Comparison of ENCODE assay signal across 28 mouse cellular contexts in genomic region chr2:50398576-50398975, GRCm38 (mm10).
DNase-seq lines count a peak whose midpoint lies in the region; ATAC-seq and TF ChIP-seq lines count a peak whose summit lies in the region.
"Had no signal": no experiment of that assay in that cellular context is flagged by ENCODE, and none has a peak within 500 bp of the region (broad histone marks: within the 10 kb centered on the region; RNA-seq: fewer than 3 reads in every experiment).

No protein-coding gene starts in this region.

- TF ChIP-seq EP300 in stomach, postnatal 0 days (optimal IDR thresholded peaks at IDR 0.05) = no peak

- H3K27me3 ChIP-seq in limb, embryonic 14.5 days (ENCODE audit: control insufficient read depth, insufficient read depth, low read length) = no peaks in the 10 kb centered on the region
- H3K27me3 ChIP-seq in limb, embryonic 10.5 days (ENCODE audit: low read depth, poor library complexity, severe bottlenecking) = no peaks in the 10 kb centered on the region
- H3K27me3 ChIP-seq in stomach, postnatal 0 days (ENCODE audit: control insufficient read depth, insufficient read depth, low read length) = no peaks in the 10 kb centered on the region
- H3K27me3 ChIP-seq: embryonic facial prominence, embryonic 13.5 days; forebrain, embryonic 13.5 days; heart, embryonic 13.5 days; limb, embryonic 12.5 days; liver, embryonic 13.5 days had no signal

- no peaks in the 10 kb centered on the region for H3K9me3 ChIP-seq in limb, embryonic 14.5 days (ENCODE audit: control insufficient read depth, low read length)
- no peaks in the 10 kb centered on the region for H3K9me3 ChIP-seq in limb, embryonic 10.5 days (replicated peaks)
- no peaks in the 10 kb centered on the region for H3K9me3 ChIP-seq in stomach, postnatal 0 days (ENCODE audit: control insufficient read depth, low read length)
- H3K9me3 ChIP-seq: embryonic facial prominence, embryonic 13.5 days; forebrain, embryonic 13.5 days; heart, embryonic 13.5 days; limb, embryonic 12.5 days; liver, embryonic 13.5 days had no signal

- H3K4me2 ChIP-seq in limb, embryonic 14.5 days (replicated peaks; ENCODE audit: low read depth, low read length, severe bottlenecking) = no peak overlapping the region
- no peak overlapping the region for H3K4me2 ChIP-seq in stomach, postnatal 0 days (replicated peaks; ENCODE audit: low read depth)
- H3K4me2 ChIP-seq: embryonic facial prominence, embryonic 13.5 days; forebrain, embryonic 13.5 days; heart, embryonic 13.5 days; hindbrain, embryonic 14.5 days; limb, embryonic 12.5 days; liver, embryonic 13.5 days had no signal

- no peak for TF ChIP-seq CTCF in stomach, postnatal 0 days (IDR thresholded peaks at IDR 0.05; ENCODE audit: low read depth)

- ATAC-seq in limb, embryonic 14.5 days (ENCODE audit: low FRiP score, low read depth) = no peak
- ATAC-seq in stomach, postnatal 0 days (ENCODE audit: low FRiP score, low TSS enrichment) = no peak
- ATAC-seq: forebrain, embryonic 13.5 days; intestine, postnatal 0 days had no signal

- no peak overlapping the region for H3K27ac ChIP-seq in limb, embryonic 14.5 days (replicated peaks; ENCODE audit: low read depth, low read length)
- H3K27ac ChIP-seq in limb, embryonic 10.5 days = no peak overlapping the region
- H3K27ac ChIP-seq in stomach, postnatal 0 days (replicated peaks) = no peak overlapping the region
- H3K27ac ChIP-seq: embryonic facial prominence, embryonic 13.5 days; forebrain, embryonic 13.5 days; gastrocnemius, adult 2 months; heart, adult 2 months; heart, embryonic 13.5 days; hindbrain, embryonic 14.5 days; limb, embryonic 12.5 days; liver, embryonic 13.5 days had no signal

- no peaks in the 10 kb centered on the region; the same call in 1 of the 2 replicates for H3K4me1 ChIP-seq in limb, embryonic 14.5 days (ENCODE audit: control insufficient read depth, insufficient read depth, low read length)
- peaks cover 4% of the 10 kb centered on the region; the same call in 1 of the 2 replicates for H3K4me1 ChIP-seq in limb, embryonic 10.5 days
- H3K4me1 ChIP-seq in stomach, postnatal 0 days (replicated peaks; ENCODE audit: control insufficient read depth, insufficient read depth) = no peaks in the 10 kb centered on the region
- H3K4me1 ChIP-seq: forebrain, embryonic 13.5 days; limb, embryonic 12.5 days; liver, embryonic 13.5 days had no signal

- H3K4me3 ChIP-seq in limb, embryonic 14.5 days (replicated peaks; ENCODE audit: low read length) = no peak overlapping the region
- H3K4me3 ChIP-seq in limb, embryonic 10.5 days = no peak overlapping the region
- H3K4me3 ChIP-seq in stomach, postnatal 0 days (ENCODE audit: low read depth, low read length) = no peak overlapping the region
- H3K4me3 ChIP-seq: embryonic facial prominence, embryonic 13.5 days; forebrain, embryonic 13.5 days; gastrocnemius, adult 2 months; heart, adult 2 months; heart, embryonic 13.5 days; limb, embryonic 12.5 days; liver, embryonic 13.5 days had no signal

- no peaks in the 10 kb centered on the region for H3K36me3 ChIP-seq in limb, embryonic 14.5 days (ENCODE audit: control insufficient read depth, insufficient read depth, low read length)
- H3K36me3 ChIP-seq in limb, embryonic 10.5 days = no peaks in the 10 kb centered on the region
- no peaks in the 10 kb centered on the region for H3K36me3 ChIP-seq in stomach, postnatal 0 days (ENCODE audit: control insufficient read depth, insufficient read depth, low read length)
- H3K36me3 ChIP-seq: embryonic facial prominence, embryonic 13.5 days; heart, embryonic 13.5 days; limb, embryonic 12.5 days; liver, embryonic 13.5 days had no signal

- 68% methylated on average over 5 of the region's 5 CpGs for WGBS in limb, embryonic 14.5 days
- 94% methylated on average over 5 of the region's 5 CpGs for WGBS in limb, embryonic 10.5 days
- WGBS in stomach, postnatal 0 days = 70% methylated on average over 5 of the region's 5 CpGs

- peak; percentile 27 to 33 for DNase-seq in cerebellum, postnatal 14 days
- no peak for DNase-seq in cerebellum, adult 8-10 months
- peak; percentile 39 for DNase-seq in limb, embryonic 14.5 days (ENCODE audit: low spot score)
- no peak for DNase-seq in limb, embryonic 10.5 days (ENCODE audit: low spot score)
- DNase-seq in 3T3-L1 (ENCODE audit: low read depth, low spot score) = peak; percentile 55
- peak; percentile 23 for DNase-seq in adipocyte (ENCODE audit: low spot score)
- DNase-seq in stomach, postnatal 0 days (ENCODE audit: low spot score) = no peak
- DNase-seq: adrenal gland, postnatal 14 days; cerebellum, adult 18-20 months; cerebellum, postnatal 36 days; embryo, embryonic 11 days; gastrocnemius, adult 2 months; heart, adult 2 months; heart, postnatal 10 days; kidney, adult 9 months; kidney, postnatal 10 days; layer of hippocampus, postnatal 36 days; liver, embryonic 13.5 days; lung, adult 18-20 months; lung, postnatal 14 days; retina, postnatal 1 day; right cerebral cortex, postnatal 14 days had no signal

- TF ChIP-seq POLR2A in limb, embryonic 14.5 days (IDR thresholded peaks at IDR 0.05; ENCODE audit: borderline replicate concordance, extremely low read depth, insufficient read depth, insufficient read length) = no peak

- H3K9ac ChIP-seq in limb, embryonic 14.5 days (ENCODE audit: low read depth, low read length, severe bottlenecking) = no peak overlapping the region
- H3K9ac ChIP-seq in stomach, postnatal 0 days (ENCODE audit: low read length) = no peak overlapping the region
- H3K9ac ChIP-seq: embryonic facial prominence, embryonic 13.5 days; forebrain, embryonic 13.5 days; heart, embryonic 13.5 days; hindbrain, embryonic 14.5 days; limb, embryonic 12.5 days; liver, embryonic 13.5 days had no signal

Comparison
In these comparisons a context has a peak if more than half of its experiments do, and no peak if none do; other contexts are left out.
1. DNase-seq: peak in cerebellum, postnatal 14 days (2 of 2), limb, embryonic 14.5 days (single experiment), 3T3-L1 (single experiment) and adipocyte (single experiment); none in cerebellum, adult 8-10 months (single experiment), limb, embryonic 10.5 days (single experiment) and stomach, postnatal 0 days (single experiment).